Mouse (Mus musculus): Measurements from ENCODE around the gene S1pr4.

GRCm38 (mm10) chr10:81458267-81458666 lies 41.7 kb downstream of the S1pr4 start:
- no peak for TF ChIP-seq CTCF (IDR thresholded peaks at IDR 0.05; ENCODE audit: low read depth)
- no peak for TF ChIP-seq EP300 (IDR thresholded peaks at IDR 0.05; ENCODE audit: low read depth)
